Mouse (Mus musculus) hindbrain, postnatal 0 days (tissue): ENCODE measurements at regions not wholly inside any gene's neighbourhood (a gene's known extent, or its start where the extent isn't known, plus 50 kb on each side); places are given as distances from the start of the nearest gene placed in this dataset.

Experiments
- ATAC-seq: fragments of 200-750 bp; cut with Nextera tagmentation; 2 replicates; pipeline ENCODE4 v1.8.0; 2017; ENCODE audit warnings: mild to moderate bottlenecking, moderate TSS enrichment, moderate library complexity
- DNase-seq: peaks from one replicate; pipeline ENCODE4 v3.0.0-alpha.2; 2015; ENCODE audit warnings: low spot score
- H3K27ac ChIP-seq: fragments of 300-500 bp; sonication (generic); 2 replicates; pipeline ENCODE4 v1.5.1; 2014; ENCODE audit warnings: mild to moderate bottlenecking
- H3K27me3 ChIP-seq: fragments of 300-500 bp; sonication (generic); 2 replicates; pipeline ENCODE4 v1.6.1; 2014; ENCODE audit warnings: low read length, mixed read lengths; ENCODE audit not compliant: insufficient read depth
- H3K36me3 ChIP-seq: fragments of 300-500 bp; sonication (generic); 2 replicates; pipeline ENCODE4 v1.6.1; 2014; ENCODE audit warnings: low read length, mixed read lengths; ENCODE audit not compliant: insufficient read depth
- H3K4me1 ChIP-seq: fragments of 300-500 bp; sonication (generic); 2 replicates; pipeline ENCODE4 v1.6.1; 2014; ENCODE audit warnings: antibody characterized with exemption, low read length, mixed read lengths; ENCODE audit not compliant: insufficient read depth
- H3K4me2 ChIP-seq: fragments of 300-500 bp; sonication (generic); 2 replicates; pipeline ENCODE4 v1.6.1; 2014; ENCODE audit warnings: low read depth, mild to moderate bottlenecking, low read length, moderate library complexity, mixed read lengths
- H3K4me3 ChIP-seq: fragments of 300-500 bp; sonication (generic); 2 replicates; pipeline ENCODE4 v1.5.1; 2014; ENCODE audit warnings: low read length
- H3K9ac ChIP-seq: fragments of 300-500 bp; sonication (generic); replicated peaks from 2 replicates; pipeline ENCODE4 v1.6.1; 2014; ENCODE audit warnings: mild to moderate bottlenecking, low read length, moderate library complexity, mixed read lengths
- H3K9me3 ChIP-seq: fragments of 300-500 bp; sonication (generic); 2 replicates; pipeline ENCODE4 v1.6.1; 2016; ENCODE audit warnings: low read length, mixed read lengths
- CTCF ChIP-seq: IDR thresholded peaks from 2 replicates; pipeline ENCODE4 v1.5.1; 2016; ENCODE audit warnings: antibody characterized with exemption, control low read depth, low read depth
- WGBS: fragments of 180-500 bp; shearing (Covaris S2); extraction: QIAGEN DNeasy Blood & Tissue Kit; methylation state at CpG from one replicate; pipeline ENCODE4 v1.1.7; 2014; 5-methylcytosine and 5-hydroxymethylcytosine counted together

DNA sequence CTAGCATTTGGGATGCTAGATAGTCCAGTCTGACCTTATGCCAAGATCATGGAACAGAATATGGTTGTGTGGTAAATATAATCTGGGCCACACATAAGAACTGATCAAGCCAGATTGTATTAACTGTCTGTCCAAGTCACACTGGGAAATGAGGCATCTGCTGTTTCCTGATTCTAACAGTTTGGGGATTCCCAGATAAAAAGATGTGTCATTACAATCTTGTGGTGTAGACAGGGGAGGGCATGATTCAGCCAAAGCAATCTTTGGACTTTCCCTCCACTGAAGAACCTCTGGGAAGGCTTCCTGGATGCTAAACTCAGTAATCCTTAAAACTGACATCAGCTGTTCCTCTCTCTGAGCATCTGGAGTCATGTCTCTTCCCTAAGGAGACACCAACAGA is 79.6 kb upstream of the Asb5 start:
- Histone ChIP-seq H3K4me2 (no peak overlapping the region), H3K27me3 (no peaks in the 10 kb centered on the region), H3K9me3 (no peaks in the 10 kb centered on the region), H3K4me3 (no peak overlapping the region), H3K4me1 (no peaks in the 10 kb centered on the region), H3K36me3 (no peaks in the 10 kb centered on the region), H3K27ac (no peak overlapping the region), H3K9ac (no peak overlapping the region)
- TF ChIP-seq CTCF: no peak
- no peak for ATAC-seq
- DNase-seq: no peak

DNA sequence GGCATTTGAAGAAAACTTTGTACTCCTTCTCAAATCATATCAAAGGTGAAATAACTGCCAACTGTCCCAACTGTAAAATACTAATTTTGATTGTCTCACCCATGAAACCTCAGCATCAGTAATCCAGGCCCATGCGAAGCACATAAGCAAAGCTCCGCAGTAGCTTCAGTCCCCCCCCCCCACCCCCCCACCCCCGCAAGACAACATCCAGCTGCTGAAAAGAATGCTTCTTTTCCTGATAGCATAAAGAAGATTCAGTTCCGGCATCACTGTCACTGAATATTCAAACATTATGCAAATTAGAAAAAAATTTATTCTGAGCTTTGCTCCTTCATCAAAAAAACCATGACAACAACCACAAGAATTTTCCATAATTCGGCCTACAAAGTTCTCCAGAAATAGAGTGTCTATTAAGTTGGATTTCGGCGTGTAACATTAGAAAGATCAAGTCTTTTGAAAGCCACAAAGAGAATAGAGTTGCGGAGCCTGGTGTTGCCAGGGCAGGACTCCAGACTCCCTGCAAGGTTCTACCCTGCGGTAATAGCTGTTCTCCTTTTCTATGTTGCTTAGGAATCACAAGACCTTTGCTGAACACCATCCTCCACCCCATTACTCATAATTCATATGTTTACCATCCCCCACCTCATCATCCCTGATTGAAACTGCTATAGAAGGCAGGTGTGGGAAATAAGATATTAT is 77.9 kb upstream of the Asb5 start:
- no peaks in the 10 kb centered on the region for H3K4me1 ChIP-seq
- H3K27ac ChIP-seq: no peak overlapping the region
- no peaks in the 10 kb centered on the region for H3K9me3 ChIP-seq
- no peak overlapping the region for H3K9ac ChIP-seq
- no peak overlapping the region for H3K4me2 ChIP-seq
- H3K27me3 ChIP-seq: no peaks in the 10 kb centered on the region
- no peaks in the 10 kb centered on the region for H3K36me3 ChIP-seq
- no peak for TF ChIP-seq CTCF
- 24% methylated on average over 9 of the region's 9 CpGs for WGBS
- ATAC-seq (peak; percentile 74), DNase-seq (peak; percentile 36)
- H3K4me3 ChIP-seq: no peak overlapping the region

DNA sequence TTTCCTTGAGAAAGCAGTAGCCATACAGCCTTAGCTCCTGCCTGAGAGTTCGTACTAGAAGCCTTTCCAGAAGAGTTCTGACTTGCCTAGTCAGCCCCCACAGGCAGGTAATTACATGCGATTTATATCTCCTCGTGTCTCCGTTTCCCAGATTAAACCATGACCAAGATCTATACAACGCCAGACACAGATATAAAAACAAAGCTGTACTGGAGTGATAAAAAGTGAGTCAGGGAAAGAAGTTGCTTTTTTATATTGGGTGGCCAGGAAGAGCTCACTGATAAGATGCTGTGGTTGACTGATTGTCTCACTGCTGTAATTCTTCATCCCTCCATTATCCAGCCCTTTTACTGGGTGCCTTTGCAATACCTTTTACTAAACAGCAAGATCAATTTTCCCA is 64.4 kb upstream of the Asb5 start:
- WGBS: 60% methylated on average over 5 of the region's 5 CpGs
- TF ChIP-seq CTCF: no peak

DNA sequence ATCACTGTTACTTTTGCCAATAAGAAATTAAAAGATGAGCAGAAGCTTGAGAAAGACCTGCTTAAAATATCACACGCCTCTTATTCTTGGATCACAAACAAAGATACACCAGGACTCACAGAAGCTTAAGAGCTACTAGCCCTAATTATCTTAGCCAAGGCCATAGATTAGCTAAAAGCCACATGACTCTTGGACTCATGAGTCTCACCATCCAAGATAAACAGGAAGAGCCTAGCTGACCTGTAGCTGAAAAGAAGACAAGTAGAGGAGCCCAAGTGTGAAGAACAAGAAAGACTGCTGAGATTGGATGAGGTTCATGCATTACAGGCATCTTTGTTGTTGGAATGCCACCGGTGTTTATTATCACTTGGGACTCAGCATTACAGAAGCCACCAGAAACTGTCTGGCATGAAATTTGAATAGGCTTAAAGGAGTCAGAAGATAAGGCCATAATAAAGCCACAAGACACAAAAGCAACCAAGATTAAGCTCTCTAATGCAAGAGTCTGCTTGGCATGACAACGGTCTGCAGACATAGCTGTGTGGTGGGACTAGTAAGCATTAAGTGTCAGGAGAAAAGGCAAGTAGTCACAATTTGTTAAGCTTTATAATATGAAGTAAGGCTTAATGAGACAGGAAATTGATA is 63.8 kb upstream of the Asb5 start:
- DNase-seq (no peak), ATAC-seq (no peak)
- Histone ChIP-seq H3K9me3 (no peaks in the 10 kb centered on the region), H3K27me3 (no peaks in the 10 kb centered on the region), H3K36me3 (no peaks in the 10 kb centered on the region), H3K9ac (no peak overlapping the region), H3K4me2 (no peak overlapping the region), H3K4me3 (no peak overlapping the region), H3K27ac (no peak overlapping the region), H3K4me1 (no peaks in the 10 kb centered on the region)
- 87% methylated on average over 3 of the region's 3 CpGs for WGBS
- TF ChIP-seq CTCF: no peak

More for the DNA sequence above, 64.4 kb upstream of the Asb5 start:
- H3K9ac ChIP-seq: no peak overlapping the region
- H3K27ac ChIP-seq: no peak overlapping the region
- no peaks in the 10 kb centered on the region for H3K27me3 ChIP-seq
- H3K9me3 ChIP-seq: no peaks in the 10 kb centered on the region
- no peaks in the 10 kb centered on the region for H3K36me3 ChIP-seq
- no peaks in the 10 kb centered on the region for H3K4me1 ChIP-seq
- no peak overlapping the region for H3K4me2 ChIP-seq
- H3K4me3 ChIP-seq: no peak overlapping the region
- DNase-seq: no peak
- no peak for ATAC-seq
